10 mouse cellular contexts compared by ENCODE assay signal in the genomic region with DNA sequence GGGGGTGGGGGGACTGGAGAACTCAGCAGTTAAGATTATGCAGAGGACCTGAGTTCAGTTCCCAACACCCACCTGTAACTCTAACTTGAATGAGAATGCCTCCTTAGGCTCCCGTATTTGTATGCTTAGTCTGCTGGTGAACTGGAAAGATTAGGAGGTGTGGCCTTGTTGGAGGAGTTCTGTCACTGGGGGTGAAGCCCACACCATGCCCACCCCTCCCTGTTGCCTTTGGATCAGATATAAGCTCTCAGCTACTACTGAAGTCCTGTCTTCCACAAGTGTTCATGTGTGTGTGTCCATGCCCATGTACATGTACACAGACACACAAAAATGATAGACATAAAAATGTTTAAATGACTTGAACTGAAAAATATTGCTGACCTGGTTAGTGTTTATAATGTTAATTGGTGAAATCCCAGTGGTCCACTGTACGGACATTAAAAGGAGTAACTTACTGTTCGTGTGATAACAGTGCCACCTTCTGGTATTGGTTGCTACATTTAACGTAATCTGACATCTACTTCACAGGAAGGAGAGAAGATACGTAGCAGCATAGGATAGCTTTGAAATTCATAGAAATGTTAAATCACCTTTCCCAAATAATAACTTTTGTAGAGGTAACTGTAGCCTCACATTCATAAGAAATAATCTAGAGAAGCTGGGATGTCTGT. TPM values are rescaled to one million over a fixed set of nuclear protein-coding genes. Genes with fewer than 3 reads are reported as not detected.
DNase-seq lines count a peak whose midpoint lies in the region; ATAC-seq lines count a peak whose summit lies in the region.
"Had no signal": no experiment of that assay in that cellular context is flagged by ENCODE, and none has a peak within 500 bp of the region (broad histone marks: within the 10 kb centered on the region; RNA-seq: fewer than 3 reads in every experiment).

No protein-coding gene starts in this region.

- no peak overlapping the region for H3K4me3 ChIP-seq in forebrain, embryonic 14.5 days (ENCODE audit: low read depth, low read length)
- no peak overlapping the region for H3K4me3 ChIP-seq in forebrain, embryonic 10.5 days
- H3K4me3 ChIP-seq: heart, embryonic 15.5 days; megakaryocyte, embryonic 14.5 days had no signal

- H3K9ac ChIP-seq in forebrain, embryonic 14.5 days (ENCODE audit: low read length): no peak overlapping the region
- H3K9ac ChIP-seq: heart, embryonic 15.5 days had no signal

- no peak overlapping the region for H3K4me2 ChIP-seq in forebrain, embryonic 14.5 days (ENCODE audit: low read length)
- H3K4me2 ChIP-seq: heart, embryonic 15.5 days had no signal

- peaks cover 8% of the 10 kb centered on the region; the same call in 1 of the 2 replicates for H3K36me3 ChIP-seq in forebrain, embryonic 14.5 days (ENCODE audit: control insufficient read depth, insufficient read depth, low read length)
- peaks cover 15% of the 10 kb centered on the region for H3K36me3 ChIP-seq in forebrain, embryonic 10.5 days (replicated peaks)

- peak; percentile 82 for DNase-seq in forebrain, embryonic 14.5 days (ENCODE audit: low spot score)
- DNase-seq in forebrain, embryonic 10.5 days (ENCODE audit: extremely low spot score, low spot score): no peak
- peak; percentile 63 to 67 for DNase-seq in left cerebral cortex, postnatal 14 days (ENCODE audit: low spot score in 2 of 2)
- no peak for DNase-seq in left cerebral cortex, postnatal 36 days (ENCODE audit: low spot score in 2 of 2)
- peak; percentile 58 for DNase-seq in ZHBTc4 (ENCODE audit: low read depth, low spot score)
- DNase-seq in lung, postnatal 10 days: peak; percentile 64
- DNase-seq in urinary bladder, postnatal 14 days (ENCODE audit: low spot score): no peak
- DNase-seq in ovary, postnatal 10 days (ENCODE audit: low spot score): no peak

- WGBS in forebrain, embryonic 14.5 days: 48% methylated on average over 5 of the region's 5 CpGs
- 68% methylated on average over 5 of the region's 5 CpGs for WGBS in forebrain, embryonic 10.5 days

- ATAC-seq in forebrain, embryonic 14.5 days: no peak

- no peaks in the 10 kb centered on the region for H3K4me1 ChIP-seq in forebrain, embryonic 14.5 days (ENCODE audit: control insufficient read depth, insufficient read depth, low read length)
- no peaks in the 10 kb centered on the region for H3K4me1 ChIP-seq in forebrain, embryonic 10.5 days
- H3K4me1 ChIP-seq: heart, embryonic 15.5 days; megakaryocyte, embryonic 14.5 days had no signal

- H3K9me3 ChIP-seq in forebrain, embryonic 14.5 days (replicated peaks; ENCODE audit: control insufficient read depth, low read length): no peaks in the 10 kb centered on the region
- no peaks in the 10 kb centered on the region for H3K9me3 ChIP-seq in forebrain, embryonic 10.5 days
- H3K9me3 ChIP-seq: heart, embryonic 15.5 days had no signal

- intact Hi-C loops in left cerebral cortex, postnatal 14 days (cut with DNase I): loop anchor here (5.0 to 10.0 kb wide), 2 partner anchors 143 to 370 kb away; a partner anchor contains a TSS
- intact Hi-C loops in left cerebral cortex, postnatal 36 days (cut with DNase I): loop anchor here (2.0 kb wide), 2 partner anchors 88 to 144 kb away; no protein-coding TSS in a partner anchor

- no peak overlapping the region for H3K27ac ChIP-seq in forebrain, embryonic 14.5 days (ENCODE audit: low read depth, low read length)
- no peak overlapping the region for H3K27ac ChIP-seq in forebrain, embryonic 10.5 days
- H3K27ac ChIP-seq: heart, embryonic 15.5 days had no signal

- no peaks in the 10 kb centered on the region for H3K27me3 ChIP-seq in forebrain, embryonic 14.5 days (replicated peaks; ENCODE audit: control insufficient read depth, insufficient read depth, low read length)
- no peaks in the 10 kb centered on the region for H3K27me3 ChIP-seq in forebrain, embryonic 10.5 days (ENCODE audit: poor library complexity, severe bottlenecking)
- H3K27me3 ChIP-seq: heart, embryonic 15.5 days had no signal

RNA-seq across cellular contexts. Expression of a gene that starts 21.1 kb away (rescaled TPM):
- polyA plus RNA-seq in forebrain, embryonic 14.5 days (2014; fragmentation: Nextera tagmentation; extraction: Ambion mirVana): 24.7 and 26.6 TPM in 2 replicates
- polyA plus RNA-seq in forebrain, embryonic 10.5 days (2016; fragmentation: Nextera tagmentation; extraction: Ambion mirVana): 1.4 and 2.1 TPM in 2 replicates
- total RNA-seq in left cerebral cortex, postnatal 14 days (2021): 100 to 1,000 TPM; 222 to 262 TPM
- total RNA-seq in left cerebral cortex, postnatal 36 days (2021): 100 to 1,000 TPM; 228 to 243 TPM

RNA-seq across cellular contexts. Expression of a gene that starts 49.3 kb away (rescaled TPM):
- 30.6 and 43.9 TPM in 2 replicates for polyA plus RNA-seq in forebrain, embryonic 14.5 days (2014; fragmentation: Nextera tagmentation; extraction: Ambion mirVana)
- polyA plus RNA-seq in forebrain, embryonic 10.5 days (2016; fragmentation: Nextera tagmentation; extraction: Ambion mirVana): 31.7 and 37.3 TPM in 2 replicates
- total RNA-seq in left cerebral cortex, postnatal 14 days (2021): 10 to 100 TPM; 92.6 to 98.0 TPM
- total RNA-seq in left cerebral cortex, postnatal 36 days (2021): 100 to 1,000 TPM in 1 of 2 experiments, 10 to 100 TPM in 1; 82.7 to 107 TPM

Comparison
In these comparisons a context has a peak if more than half of its experiments do, and no peak if none do; other contexts are left out.
1. DNase-seq: peak in forebrain, embryonic 14.5 days (single experiment), left cerebral cortex, postnatal 14 days (2 of 2), ZHBTc4 (single experiment) and lung, postnatal 10 days (single experiment); none in forebrain, embryonic 10.5 days (single experiment), left cerebral cortex, postnatal 36 days (0 of 2), urinary bladder, postnatal 14 days (single experiment) and ovary, postnatal 10 days (single experiment).